In genomic region chr6:54815428-54816130, GRCm38 (mm10) we compare ENCODE assay signal across 8 mouse cellular contexts. TPM values are rescaled to one million over a fixed set of nuclear protein-coding genes. Genes with fewer than 3 reads are reported as not detected.
DNase-seq lines count a peak whose midpoint lies in the region; ATAC-seq and TF ChIP-seq lines count a peak whose summit lies in the region.

No protein-coding gene starts in this region.

- no peak for ATAC-seq in forebrain, postnatal 0 days
- no peak for ATAC-seq in liver, embryonic 16.5 days (ENCODE audit: low read depth)
- ATAC-seq in frontal cortex, adult (ENCODE audit: low TSS enrichment), result no peak
- ATAC-seq in megakaryocyte-erythroid progenitor cell, adult 5-6 weeks (replicated peaks; ENCODE audit: low FRiP score, low TSS enrichment, poor library complexity, severe bottlenecking), result no peak

- peak overlapping the region; percentile 95; the same call in 1 of the 2 replicates for H3K27ac ChIP-seq in heart, embryonic 10.5 days
- H3K27ac ChIP-seq in CH12.LX (ENCODE audit: insufficient read depth, low read depth), result no peak overlapping the region
- H3K27ac ChIP-seq in forebrain, postnatal 0 days (ENCODE audit: low read depth, low read length), result 0 out of 2 replicates have a peak overlapping the region, but pooled peaks have one; percentile 95
- H3K27ac ChIP-seq in liver, embryonic 16.5 days (ENCODE audit: low read length), result no peak overlapping the region

- H3K4me1 ChIP-seq in heart, embryonic 10.5 days, result peaks cover 29% of the 10 kb centered on the region; the same call in 1 of the 2 replicates
- H3K4me1 ChIP-seq in CH12.LX (ENCODE audit: control insufficient read depth in 1 of 2, insufficient read depth in 2 of 2), result peaks cover 7 to 52% of the 10 kb centered on the region in 2 experiments
- peaks cover 16% of the 10 kb centered on the region for H3K4me1 ChIP-seq in forebrain, postnatal 0 days (ENCODE audit: insufficient read depth)
- peaks cover 24% of the 10 kb centered on the region for H3K4me1 ChIP-seq in liver, embryonic 16.5 days (ENCODE audit: control insufficient read depth, low read depth, low read length)

- in situ Hi-C loops in CH12.LX (cut with MboI; ENCODE audit: low pct_ligation_motif_present, low pct_unique_long_range_greater_than_20kb, low sequenced_read_pairs), result loop anchor here (10.0 kb wide), 1 partner anchor 99 kb away; no protein-coding TSS in a partner anchor

- peak overlapping the region; percentile 84; the same call in 1 of the 2 replicates for H3K4me3 ChIP-seq in heart, embryonic 10.5 days
- no peak overlapping the region for H3K4me3 ChIP-seq in CH12.LX (replicated peaks in 1 of 3; ENCODE audit: low read depth in 2 of 3, low read length in 2 of 3, poor library complexity in 1 of 3)
- no peak overlapping the region for H3K4me3 ChIP-seq in forebrain, postnatal 0 days (ENCODE audit: low read depth, low read length)
- H3K4me3 ChIP-seq in liver, embryonic 16.5 days (ENCODE audit: low read depth, low read length), result no peak overlapping the region

- H3K79me2 ChIP-seq in CH12.LX (replicated peaks; ENCODE audit: control insufficient read depth, extremely low read depth, insufficient read depth, poor library complexity, severe bottlenecking), result peaks cover 20% of the 10 kb centered on the region

- no peak overlapping the region for H3K4me2 ChIP-seq in CH12.LX (ENCODE audit: insufficient read depth, low read depth, poor library complexity, severe bottlenecking)
- H3K4me2 ChIP-seq in forebrain, postnatal 0 days (ENCODE audit: low read depth), result peak overlapping the region; percentile 56
- peak overlapping the region; percentile 77; the same call in 1 of the 2 replicates for H3K4me2 ChIP-seq in liver, embryonic 16.5 days (ENCODE audit: low read depth, low read length)

- H3K9ac ChIP-seq in CH12.LX (ENCODE audit: insufficient read depth, low read depth), result no peak overlapping the region
- no peak overlapping the region for H3K9ac ChIP-seq in forebrain, postnatal 0 days
- H3K9ac ChIP-seq in liver, embryonic 16.5 days (ENCODE audit: low read depth, low read length), result no peak overlapping the region

- dilution Hi-C loops in CH12.LX (cut with MboI; ENCODE audit: extremely low pct_ligation_motif_present, extremely low pct_unique_long_range_greater_than_20kb, low sequenced_read_pairs), result no loop called here

- TF ChIP-seq RAD21 in CH12.LX (IDR thresholded peaks at IDR 0.05; ENCODE audit: low read depth, low read length), result no peak

- no peaks in the 10 kb centered on the region for H3K36me3 ChIP-seq in heart, embryonic 10.5 days
- no peaks in the 10 kb centered on the region for H3K36me3 ChIP-seq in CH12.LX (replicated peaks in 1 of 2; ENCODE audit: control insufficient read depth in 1 of 2, insufficient read depth in 1 of 2, low read length in 1 of 2)
- no peaks in the 10 kb centered on the region for H3K36me3 ChIP-seq in forebrain, postnatal 0 days (ENCODE audit: insufficient read depth)
- H3K36me3 ChIP-seq in liver, embryonic 16.5 days (ENCODE audit: control insufficient read depth, insufficient read depth), result no peaks in the 10 kb centered on the region

- H3K9me3 ChIP-seq in heart, embryonic 10.5 days, result no peaks in the 10 kb centered on the region
- no peaks in the 10 kb centered on the region for H3K9me3 ChIP-seq in CH12.LX (replicated peaks; ENCODE audit: low read length)
- no peaks in the 10 kb centered on the region for H3K9me3 ChIP-seq in forebrain, postnatal 0 days (ENCODE audit: low read length)
- no peaks in the 10 kb centered on the region for H3K9me3 ChIP-seq in liver, embryonic 16.5 days (replicated peaks; ENCODE audit: control insufficient read depth, low read length)

- 75% methylated on average over 9 of the region's 9 CpGs for WGBS in heart, embryonic 10.5 days
- WGBS in forebrain, postnatal 0 days, result 71% methylated on average over 9 of the region's 9 CpGs
- 65% methylated on average over 9 of the region's 9 CpGs for WGBS in liver, embryonic 16.5 days (ENCODE audit: insufficient replicate concordance)

- no peak for TF ChIP-seq EP300 in CH12.LX (IDR thresholded peaks at IDR 0.05; ENCODE audit: low read length)

- H3K27me3 ChIP-seq in heart, embryonic 10.5 days (ENCODE audit: insufficient read depth, poor library complexity, severe bottlenecking), result 0 out of 2 replicates have a peak, but pooled peaks cover 5% of the 10 kb centered on the region
- H3K27me3 ChIP-seq in CH12.LX (replicated peaks), result no peaks in the 10 kb centered on the region
- no peaks in the 10 kb centered on the region for H3K27me3 ChIP-seq in forebrain, postnatal 0 days (ENCODE audit: insufficient read depth, low read length)
- H3K27me3 ChIP-seq in liver, embryonic 16.5 days (ENCODE audit: control insufficient read depth, insufficient read depth, low read depth, low read length), result no peaks in the 10 kb centered on the region

- no peak for TF ChIP-seq CTCF in CH12.LX (conservative IDR thresholded peaks at IDR 0.05 in 1 of 2, IDR thresholded peaks at IDR 0.05 in 1 of 2; ENCODE audit: low read depth in 2 of 2, low read length in 2 of 2)
- TF ChIP-seq CTCF in forebrain, postnatal 0 days (IDR thresholded peaks at IDR 0.05; ENCODE audit: low read depth), result no peak

- peak; percentile 68 for DNase-seq in heart, embryonic 10.5 days (ENCODE audit: low spot score)
- DNase-seq in heart, adult 9 months (ENCODE audit: low spot score in 2 of 2), result no peak
- no peak for DNase-seq in CH12.LX (ENCODE audit: extremely low read depth)
- DNase-seq in forebrain, postnatal 0 days, result no peak
- no peak for DNase-seq in lung, postnatal 14 days

- no peak for TF ChIP-seq POLR2A in CH12.LX (IDR thresholded peaks at IDR 0.05; ENCODE audit: low read depth, low read length)

TF ChIP-seq in CH12.LX, 34 proteins besides CTCF, POLR2A, EP300 and RAD21:
- TF ChIP-seq NELFE (IDR thresholded peaks at IDR 0.05; ENCODE audit: low read depth, low read length) (0 out of 2 replicates have a peak, but pooled peaks have one; percentile 1), ZNF384 (IDR thresholded peaks at IDR 0.05; ENCODE audit: low read depth, low read length) (no peak), E2F4 (IDR thresholded peaks at IDR 0.05; ENCODE audit: insufficient replicate concordance, low read depth, low read length) (no peak), UBTF (IDR thresholded peaks at IDR 0.05; ENCODE audit: low read depth, low read length) (no peak), MEF2A (IDR thresholded peaks at IDR 0.05; ENCODE audit: borderline replicate concordance, low read depth, low read length) (no peak), MAX (IDR thresholded peaks at IDR 0.05; ENCODE audit: low read length) (no peak), CHD2 (IDR thresholded peaks at IDR 0.05; ENCODE audit: low read length) (no peak)
TF ChIP-seq in CH12.LX: peak in this region for 1.

RNA-seq across cellular contexts. Expression of gene Znrf2, which starts 1.1 kb away (rescaled TPM):
- 2.1 and 2.9 TPM in 2 replicates for polyA plus RNA-seq in heart, embryonic 10.5 days (2016; fragmentation: Nextera tagmentation; extraction: Ambion mirVana)
- total RNA-seq in CH12.LX (2012; rRNA removed) (18.3 and 21.6 TPM in 2 replicates), CH12.LX (2014; rRNA removed) (26.9 and 27.1 TPM in 2 replicates)
- 16.0 and 21.3 TPM in 2 replicates for polyA plus RNA-seq in CH12.LX (2012; ENCODE audit: insufficient read length, low read depth)
- total RNA-seq in forebrain, postnatal 0 days (2014; rRNA removed), result 74.2 and 83.8 TPM in 2 replicates
- polyA plus RNA-seq in forebrain, postnatal 0 days (2015; fragmentation: Nextera tagmentation; extraction: Ambion mirVana), result 11.2 and 13.1 TPM in 2 replicates
- polyA plus RNA-seq in liver, embryonic 16.5 days (2015; fragmentation: Nextera tagmentation; extraction: Ambion mirVana), result 1.8 and 2.1 TPM in 2 replicates
- 16.1 and 25.6 TPM in 2 replicates for total RNA-seq in megakaryocyte-erythroid progenitor cell, adult 5-6 weeks (2014; fragmentation: Nextera tagmentation)
- 27.2 and 46.6 TPM in 2 replicates for total RNA-seq in megakaryocyte-erythroid progenitor cell, adult 5-6 weeks (2017)

Comparison
In these comparisons a context has a peak if more than half of its experiments do, and no peak if none do; other contexts are left out.
1. H3K27ac ChIP-seq: peak in heart, embryonic 10.5 days (single experiment) and forebrain, postnatal 0 days (single experiment); none in CH12.LX (single experiment) and liver, embryonic 16.5 days (single experiment).